Mouse (Mus musculus): ENCODE measurements around the gene H2-Ob.

DNA sequence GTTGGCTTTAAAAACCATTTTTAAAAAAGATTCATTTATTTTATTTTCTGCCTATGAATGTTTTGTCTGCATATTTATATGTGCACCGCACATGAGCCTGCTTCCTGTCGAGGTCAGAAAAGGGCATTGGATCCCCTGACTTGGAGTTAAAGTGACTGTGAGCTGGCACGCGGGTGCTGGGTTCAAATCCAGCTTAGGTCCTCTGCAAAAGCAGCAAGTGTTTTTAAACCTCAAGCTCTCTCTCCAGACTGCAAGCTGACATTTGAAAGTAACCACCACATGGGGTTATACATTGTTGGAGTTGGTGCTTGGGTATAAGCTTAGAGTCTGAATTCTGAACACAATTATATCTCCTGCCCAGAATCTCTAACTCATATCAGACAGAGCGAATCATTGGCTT lies 20.7 kb upstream of the H2-Ob start:
- TF ChIP-seq POLR2A (IDR thresholded peaks at IDR 0.05; ENCODE audit: insufficient read depth, low read depth, low read length): no peak
- TF ChIP-seq CTCF (IDR thresholded peaks at IDR 0.05; ENCODE audit: insufficient read depth, low read depth, low read length): no peak

All from olfactory bulb, adult 2 months (tissue).